Mouse (Mus musculus): ENCODE results near the gene Ccl2. TPM values are rescaled to one million over a fixed set of nuclear protein-coding genes. Genes with fewer than 3 reads are reported as not detected.

Gene Ccl2
- total RNA-seq (2015) (1.6 and 7.4 TPM in 2 replicates), total RNA-seq (2017) (1.1 and 2.5 TPM in 2 replicates)

DNA sequence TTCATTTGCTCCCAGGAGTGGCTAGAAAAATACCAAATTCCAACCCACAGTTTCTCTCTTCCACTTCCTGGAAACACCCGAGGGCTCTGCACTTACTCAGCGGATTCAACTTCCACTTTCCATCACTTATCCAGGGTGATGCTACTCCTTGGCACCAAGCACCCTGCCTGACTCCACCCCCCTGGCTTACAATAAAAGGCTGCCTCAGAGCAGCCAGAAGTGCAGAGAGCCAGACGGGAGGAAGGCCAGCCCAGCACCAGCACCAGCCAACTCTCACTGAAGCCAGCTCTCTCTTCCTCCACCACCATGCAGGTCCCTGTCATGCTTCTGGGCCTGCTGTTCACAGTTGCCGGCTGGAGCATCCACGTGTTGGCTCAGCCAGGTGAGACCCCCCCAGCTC lies at the start of gene Ccl2:
TSS of gene Ccl2 (plus strand) at position 216 of the 400 bp plus-strand sequence.
- ATAC-seq (replicated peaks; ENCODE audit: poor library complexity): peak; percentile 96

DNA sequence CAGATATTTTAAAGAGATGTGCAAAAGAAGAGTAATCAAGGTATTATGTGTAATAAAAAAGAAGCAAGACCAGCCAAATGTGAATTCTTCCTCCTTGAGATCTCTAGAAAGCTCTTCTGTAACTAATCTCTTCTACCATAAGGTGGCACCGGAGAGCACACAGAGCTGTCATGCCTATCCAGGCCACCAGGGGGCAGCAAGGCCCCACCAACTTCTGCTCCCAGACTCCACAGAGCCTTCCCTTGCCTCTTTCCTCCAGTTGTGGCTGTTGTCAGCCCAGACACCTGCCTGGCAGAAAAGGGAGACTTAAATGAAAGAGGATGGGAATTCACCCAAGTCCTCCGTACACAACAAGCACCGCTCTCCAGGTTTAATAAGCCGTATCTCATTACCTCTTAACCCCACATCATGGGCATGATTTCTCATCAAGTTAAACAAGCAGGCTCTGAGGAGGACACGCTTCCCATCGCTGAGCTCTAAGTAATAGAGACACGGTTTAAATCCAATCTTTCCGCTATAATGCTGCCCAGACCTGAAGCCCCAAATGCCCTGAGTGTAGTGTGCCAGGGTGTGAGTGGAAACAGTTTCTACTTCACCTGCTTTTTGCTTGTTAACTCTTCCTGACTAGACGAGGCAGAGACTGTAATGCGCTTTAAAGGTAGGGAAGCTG lies 39.1 kb upstream of the Ccl2 start:
- peak; percentile 96 for ATAC-seq (replicated peaks; ENCODE audit: poor library complexity)

DNA sequence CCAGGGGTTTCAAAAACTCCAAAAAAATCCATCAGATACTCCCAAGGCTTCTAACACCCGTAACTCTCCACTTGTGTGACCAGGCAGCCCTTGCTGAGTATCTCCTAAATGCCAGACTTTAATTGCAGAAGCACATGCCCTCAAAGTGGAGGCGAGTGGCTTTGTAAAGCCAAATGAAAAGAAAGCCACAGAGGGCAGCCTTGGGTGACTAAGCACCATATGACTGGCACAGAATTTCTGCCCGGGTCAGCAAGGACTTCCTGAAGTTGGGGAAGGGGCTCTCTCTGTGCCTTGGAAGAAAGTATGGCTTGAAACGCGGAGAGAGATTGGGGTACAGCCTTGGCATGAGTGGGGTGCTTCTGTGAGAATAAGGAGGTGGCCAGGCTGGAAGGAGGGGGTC lies 38.3 kb upstream of the Ccl2 start:
- ATAC-seq (replicated peaks; ENCODE audit: poor library complexity): no peak

DNA sequence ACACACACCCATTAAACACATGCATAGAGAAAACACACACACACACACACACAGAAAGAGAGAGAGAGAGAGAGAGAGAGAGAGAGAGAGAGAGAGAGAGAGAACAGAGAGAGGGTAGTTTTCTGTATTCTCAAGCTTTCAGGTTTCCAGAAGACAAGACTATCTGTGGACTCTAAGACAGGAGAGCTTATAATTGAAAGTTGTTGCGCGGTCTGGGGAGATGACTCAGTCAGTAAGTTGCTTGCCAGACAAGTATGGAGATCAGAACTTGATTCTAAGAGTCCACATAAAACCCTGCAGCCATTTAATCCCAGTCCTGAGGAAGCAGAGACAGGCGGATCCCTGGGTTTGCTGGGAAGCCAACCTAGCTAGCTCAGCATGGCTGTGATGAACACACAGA lies 36.7 kb upstream of the Ccl2 start:
- ATAC-seq (replicated peaks; ENCODE audit: poor library complexity): no peak

DNA sequence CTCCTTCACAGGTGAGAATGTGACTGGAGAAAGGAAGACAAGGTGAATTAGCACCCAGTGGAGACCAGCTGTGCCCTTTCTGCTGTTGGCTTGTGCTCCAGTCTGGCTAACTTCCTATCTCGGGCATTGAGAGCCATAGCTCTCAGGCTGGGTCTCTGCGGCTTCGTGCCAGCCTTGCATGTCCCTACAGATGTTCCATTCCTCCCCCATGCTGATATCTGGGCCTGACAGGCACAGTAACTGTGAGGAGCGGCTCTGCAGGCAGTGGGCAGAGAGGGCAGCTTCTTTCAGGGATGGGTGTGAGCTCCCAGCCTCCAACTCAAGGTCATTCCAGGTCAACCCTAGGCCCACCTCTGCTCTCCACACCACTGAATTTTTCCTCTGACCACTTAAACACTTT lies 35.9 kb upstream of the Ccl2 start:
- peak; percentile 54 for ATAC-seq (replicated peaks; ENCODE audit: poor library complexity)

DNA sequence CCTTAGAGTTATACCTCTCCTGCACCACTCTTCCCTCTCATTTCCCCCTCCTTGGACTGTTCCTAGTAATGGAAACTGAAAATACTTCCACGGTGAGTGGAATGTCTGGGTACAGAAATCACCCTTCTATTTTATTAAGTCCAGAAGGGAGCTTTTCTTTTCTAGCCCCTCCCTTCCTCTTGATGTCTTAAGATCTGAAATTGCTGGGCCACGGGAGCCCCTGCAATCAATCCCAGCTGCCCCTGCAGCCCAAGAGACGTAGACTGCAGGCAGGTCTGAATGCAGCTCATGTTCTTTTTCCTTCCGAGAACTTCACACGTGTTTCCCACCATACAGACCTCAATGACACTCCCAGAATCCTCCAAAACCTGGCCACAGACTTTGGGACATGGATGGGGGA lies 34.8 kb upstream of the Ccl2 start:
- no peak for ATAC-seq (replicated peaks; ENCODE audit: poor library complexity)

DNA sequence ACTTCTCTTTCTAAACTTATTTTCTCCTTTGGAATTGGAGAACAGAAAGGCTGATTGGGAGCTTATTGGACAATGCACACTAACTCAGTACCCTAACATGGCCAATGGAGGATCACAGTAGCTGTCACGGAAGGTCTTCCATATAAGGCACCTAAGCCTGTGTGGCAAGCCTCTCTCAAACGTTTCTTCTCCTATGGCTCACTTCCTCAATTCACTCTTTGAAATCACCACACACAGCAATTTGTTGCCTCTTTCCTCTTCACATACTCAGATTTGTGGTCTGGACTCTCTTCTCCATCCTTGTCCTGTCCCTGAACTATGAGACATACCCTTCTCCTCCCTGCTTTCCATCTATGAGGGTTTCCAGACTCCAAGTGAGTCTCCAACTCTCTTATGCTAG lies 30.6 kb upstream of the Ccl2 start:
- ATAC-seq (replicated peaks; ENCODE audit: poor library complexity): peak; percentile 74

DNA sequence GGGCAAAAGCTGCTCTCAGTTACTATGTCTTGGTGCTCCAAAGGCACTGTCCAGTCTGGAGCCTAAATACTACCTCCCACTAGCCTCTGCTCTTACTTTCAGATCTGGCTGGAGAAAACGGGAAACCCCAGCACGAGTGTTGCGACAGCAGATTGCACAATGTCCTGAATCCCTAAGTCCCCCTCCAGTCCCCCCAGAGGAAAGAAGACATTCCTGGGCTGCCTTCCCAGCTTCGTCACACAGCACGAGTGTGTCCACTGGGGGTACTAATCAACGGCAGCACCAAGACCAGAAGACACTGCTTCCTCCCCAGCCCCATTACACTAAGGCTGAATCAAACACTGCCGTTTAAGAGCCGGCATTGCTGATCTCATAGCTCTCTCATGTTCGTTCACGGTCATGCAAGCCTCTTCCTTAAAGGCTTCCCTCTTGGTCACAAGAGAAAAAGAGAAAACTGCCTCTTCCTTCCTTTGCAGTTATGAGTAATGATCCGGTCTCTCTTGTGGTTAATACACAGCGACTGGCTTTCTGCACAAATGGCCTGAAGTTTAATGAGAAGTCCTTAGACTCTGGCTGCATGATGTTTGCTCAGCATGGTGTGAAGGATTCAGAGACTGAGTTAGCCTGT lies 28.5 kb upstream of the Ccl2 start:
- peak; percentile 54 for ATAC-seq (replicated peaks; ENCODE audit: poor library complexity)

DNA sequence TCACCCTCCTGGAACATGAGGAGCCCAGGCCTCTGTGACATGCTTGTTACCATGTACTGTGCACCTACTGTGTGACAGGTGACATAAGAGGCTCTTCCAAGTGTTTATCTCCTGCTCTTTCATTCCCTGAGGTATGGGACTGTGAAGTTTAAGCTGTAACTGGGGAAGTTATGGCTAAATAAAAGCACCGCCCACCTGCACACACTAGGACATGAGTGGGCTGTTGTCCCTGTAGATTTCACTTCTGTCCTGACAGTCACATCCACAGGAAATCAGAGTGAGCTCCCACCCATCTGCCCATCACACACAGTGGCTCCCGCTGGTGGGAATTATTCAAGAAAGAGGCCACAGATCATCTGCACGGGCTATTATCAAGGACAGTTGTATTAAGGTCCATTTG lies 25.3 kb upstream of the Ccl2 start:
- no peak for ATAC-seq (replicated peaks; ENCODE audit: poor library complexity)

DNA sequence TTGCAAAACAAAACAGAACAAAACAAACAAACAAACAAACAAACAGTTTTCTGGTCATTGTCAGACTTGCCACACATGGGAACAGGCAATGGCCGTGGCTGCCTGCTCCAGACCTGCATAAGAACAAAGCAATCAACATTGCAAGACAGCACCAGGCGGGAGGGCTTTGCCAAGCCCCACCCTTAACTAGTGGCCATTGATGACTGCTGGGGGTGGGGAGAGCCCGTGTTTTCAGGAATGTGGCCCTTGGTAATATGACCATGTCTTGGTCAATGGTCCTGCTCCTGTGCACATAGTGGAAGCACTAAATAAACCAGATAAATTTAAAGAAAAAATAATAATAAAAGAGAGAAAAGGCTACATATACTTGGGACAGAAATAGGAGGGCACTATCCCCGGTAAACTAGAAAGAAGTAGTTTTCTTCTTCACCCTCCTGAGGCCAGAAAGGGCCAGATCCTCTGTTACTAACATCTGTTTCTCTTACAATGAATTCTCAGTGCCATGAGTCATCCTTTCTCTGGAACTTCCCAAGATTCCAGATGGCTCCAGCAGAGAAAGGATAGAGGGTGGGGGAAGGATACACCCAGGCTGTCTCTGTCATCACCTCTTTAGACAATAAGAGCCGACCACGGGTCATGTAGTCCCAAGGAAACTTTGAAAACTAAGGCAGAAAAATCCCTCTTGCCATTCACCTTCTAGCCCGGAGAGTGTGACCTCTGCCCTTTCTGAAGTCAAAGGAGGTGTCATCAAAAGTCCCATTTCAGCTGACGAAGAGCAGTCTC lies 23.8 kb upstream of the Ccl2 start:
- ATAC-seq (replicated peaks; ENCODE audit: poor library complexity): no peak

DNA sequence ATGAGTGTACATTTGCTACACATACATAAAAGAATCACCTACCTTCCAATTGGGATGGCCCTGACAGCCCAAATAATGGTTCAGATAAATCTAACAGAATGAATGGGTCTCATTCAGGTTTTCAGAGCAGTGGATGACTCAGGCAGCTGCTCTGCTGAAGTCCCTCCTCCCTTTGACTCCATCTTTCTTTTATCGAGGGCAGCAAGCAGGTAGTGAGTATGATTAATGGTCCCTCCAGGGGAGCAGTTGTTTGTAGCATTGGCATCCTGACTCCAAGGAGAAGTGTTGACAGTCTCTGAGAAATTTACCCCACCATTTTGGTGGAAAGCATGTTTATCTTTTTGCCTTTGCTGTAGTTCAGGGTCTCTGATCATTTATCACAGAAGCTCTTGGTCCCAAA lies 21.6 kb upstream of the Ccl2 start:
- no peak for ATAC-seq (replicated peaks; ENCODE audit: poor library complexity)

DNA sequence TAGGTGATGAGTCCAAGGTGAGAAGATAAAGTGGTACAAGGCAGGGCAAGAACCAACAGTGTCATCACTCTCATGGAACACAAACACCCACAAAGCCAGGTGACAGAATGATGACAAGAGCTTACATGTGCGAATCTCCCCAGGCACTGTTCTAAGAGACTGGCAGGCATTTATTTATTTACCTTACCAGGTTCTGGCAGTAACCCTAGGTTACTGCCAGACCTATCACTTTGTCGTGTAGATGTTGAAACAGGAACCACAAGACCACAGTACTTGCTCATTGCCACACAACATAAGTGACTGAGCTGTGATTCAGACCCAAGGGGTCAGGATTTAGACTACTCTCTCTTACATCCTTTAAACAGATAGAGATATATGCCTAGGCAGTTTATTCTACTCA lies 20.3 kb upstream of the Ccl2 start:
- peak; percentile 94 for ATAC-seq (replicated peaks; ENCODE audit: poor library complexity)

DNA sequence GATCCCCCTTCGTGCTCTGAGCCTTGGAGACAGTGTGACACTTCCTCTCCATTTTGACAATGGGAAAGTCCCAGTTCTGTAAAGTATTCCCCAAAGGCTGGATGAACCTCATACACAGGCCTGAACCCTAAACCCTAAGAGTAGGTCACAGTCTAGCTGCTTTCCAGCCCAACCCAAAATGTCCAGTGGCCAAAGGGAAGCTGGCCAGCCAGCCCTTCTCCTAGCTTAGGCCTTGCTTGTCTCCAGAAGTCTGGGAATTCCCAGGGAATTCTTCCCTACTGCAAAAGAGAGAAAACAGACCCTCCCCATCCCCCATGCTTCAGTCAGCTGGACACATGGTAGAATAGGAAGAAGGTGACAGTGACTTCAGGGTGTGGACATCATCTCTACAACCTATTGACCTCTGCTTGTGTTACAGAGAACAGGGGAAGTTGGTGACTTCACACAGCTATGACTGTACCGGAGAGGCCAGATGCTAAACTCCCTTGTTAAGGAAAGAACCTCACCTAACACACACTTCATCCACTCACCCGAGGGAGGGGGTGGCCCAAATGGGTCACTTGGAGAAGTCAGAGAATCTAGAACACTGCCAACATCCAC lies 19.1 kb upstream of the Ccl2 start:
- no peak for ATAC-seq (replicated peaks; ENCODE audit: poor library complexity)

DNA sequence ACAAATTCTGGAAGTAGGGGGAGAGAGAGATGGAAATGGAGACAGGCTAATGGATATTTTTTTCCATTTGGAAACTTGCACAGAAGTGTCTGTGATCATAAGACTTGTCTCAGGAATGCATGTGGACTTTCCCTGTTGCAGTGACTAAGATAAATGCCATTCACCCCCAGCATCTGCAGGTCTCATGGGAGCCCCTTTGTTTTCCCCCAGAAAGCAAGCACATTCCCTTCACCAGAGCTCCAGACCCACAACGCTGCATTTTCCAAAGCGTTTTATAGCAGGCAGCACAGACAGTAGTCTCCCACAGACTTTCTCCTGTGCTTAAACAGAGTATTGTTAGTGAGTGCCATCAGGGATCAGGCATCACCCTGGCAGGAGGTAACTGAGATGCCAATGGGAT lies 16.0 kb upstream of the Ccl2 start:
- ATAC-seq (replicated peaks; ENCODE audit: poor library complexity): no peak

DNA sequence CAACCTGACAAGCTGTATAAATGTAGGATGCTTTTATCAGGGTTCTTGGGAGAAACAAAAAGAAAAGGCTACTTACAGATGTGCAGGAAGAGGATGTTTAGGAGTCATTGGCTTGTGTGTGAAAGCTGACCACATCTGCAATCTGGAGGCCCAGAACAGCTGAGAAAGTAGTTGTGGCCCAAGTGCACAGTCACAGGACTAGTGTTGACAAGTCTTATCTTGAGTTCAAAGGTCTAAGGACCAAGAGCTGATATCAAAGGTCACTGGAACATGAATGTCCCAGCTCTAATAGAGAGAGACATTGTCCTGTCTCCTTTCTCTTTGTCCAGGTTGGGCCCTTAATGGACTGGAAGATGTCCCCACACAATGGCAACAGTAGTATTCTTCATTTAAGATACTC lies 15.6 kb upstream of the Ccl2 start:
- no peak for ATAC-seq (replicated peaks; ENCODE audit: poor library complexity)

DNA sequence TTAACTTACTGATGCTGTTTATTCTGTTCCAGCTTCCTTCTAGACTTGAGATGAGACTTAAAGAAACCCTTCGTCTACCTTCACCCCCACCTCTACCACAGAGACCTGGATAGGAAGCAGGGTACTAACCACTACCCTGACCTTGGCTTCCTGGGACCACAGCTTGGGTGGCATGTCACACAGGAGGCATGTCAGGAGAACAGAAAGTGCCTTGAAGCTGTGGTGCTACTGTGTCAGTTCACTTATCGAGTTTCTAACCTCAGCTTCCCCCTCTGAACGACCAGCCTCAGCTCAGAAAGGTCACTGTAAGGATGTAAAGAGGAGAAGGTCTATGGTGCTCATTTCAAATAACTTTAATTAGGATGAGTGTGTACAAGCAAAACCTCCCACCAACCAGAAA lies 14.0 kb upstream of the Ccl2 start:
- peak; percentile 42 for ATAC-seq (replicated peaks; ENCODE audit: poor library complexity)

DNA sequence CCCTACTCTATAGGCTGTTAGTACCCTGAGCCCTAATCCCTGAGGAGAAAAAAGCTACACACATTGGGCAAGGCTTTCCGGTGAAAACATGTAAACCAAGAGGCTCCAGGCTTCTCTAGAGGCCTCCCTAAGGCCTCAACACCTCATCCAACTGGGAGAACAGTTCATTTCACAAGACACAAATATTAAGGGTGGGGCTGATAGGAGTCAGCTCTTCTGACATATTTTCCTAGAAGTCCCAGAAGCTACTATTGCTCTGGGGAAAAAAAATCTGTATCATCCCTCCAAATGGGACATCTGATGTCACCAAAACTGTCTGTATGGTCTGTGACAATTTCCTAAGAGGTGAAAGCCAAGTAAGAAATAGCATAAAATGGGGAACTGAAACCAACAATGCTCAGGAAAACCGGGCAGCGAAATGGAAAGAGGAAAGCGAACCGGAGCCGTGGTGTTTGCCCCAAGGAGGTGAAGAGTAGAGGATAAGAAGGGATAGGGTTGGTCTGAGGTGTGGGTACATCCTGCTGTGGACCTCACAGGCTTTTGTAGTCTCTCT lies 12.8 kb upstream of the Ccl2 start:
- peak; percentile 70 for ATAC-seq (replicated peaks; ENCODE audit: poor library complexity)

DNA sequence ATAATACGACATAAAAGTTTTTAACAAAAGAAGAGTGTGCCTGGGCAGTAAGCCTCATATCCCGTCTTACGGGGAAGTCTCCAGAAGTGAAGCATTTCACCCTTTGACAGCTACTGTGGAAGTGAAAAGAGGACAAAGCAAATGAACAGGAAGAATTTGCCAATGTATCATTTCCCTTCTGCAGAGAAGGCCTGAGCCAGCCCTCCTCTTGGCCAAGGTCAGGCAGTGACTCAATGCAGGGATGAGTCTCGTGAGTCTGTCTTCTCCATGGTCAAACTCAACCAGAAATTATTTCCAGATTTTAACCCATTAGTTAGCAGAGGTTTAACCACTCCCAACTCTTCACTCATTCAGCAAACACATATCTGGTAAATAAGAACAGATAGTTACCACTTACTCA lies 11.6 kb upstream of the Ccl2 start:
- ATAC-seq (replicated peaks; ENCODE audit: poor library complexity): peak; percentile 76

DNA sequence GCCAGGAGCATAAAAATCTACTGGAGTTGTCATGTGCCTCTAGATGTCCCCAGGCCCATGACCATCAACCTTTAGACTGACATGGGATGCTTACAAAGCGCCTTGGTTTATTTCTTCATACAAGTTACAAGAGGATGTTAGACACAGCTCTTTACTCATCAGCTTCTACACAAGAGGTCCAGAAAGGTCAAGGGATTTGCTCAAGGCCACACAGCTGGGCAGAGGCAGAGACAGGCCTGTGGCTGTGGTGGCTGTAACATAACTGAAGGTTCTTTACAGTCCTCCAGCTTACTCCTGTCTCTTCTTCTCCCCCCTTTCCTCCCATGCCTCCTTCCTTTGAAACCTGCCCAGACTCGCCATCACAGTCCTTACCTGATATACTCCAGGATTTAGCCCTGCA lies 5.2 kb upstream of the Ccl2 start:
- ATAC-seq (replicated peaks; ENCODE audit: poor library complexity): no peak

DNA sequence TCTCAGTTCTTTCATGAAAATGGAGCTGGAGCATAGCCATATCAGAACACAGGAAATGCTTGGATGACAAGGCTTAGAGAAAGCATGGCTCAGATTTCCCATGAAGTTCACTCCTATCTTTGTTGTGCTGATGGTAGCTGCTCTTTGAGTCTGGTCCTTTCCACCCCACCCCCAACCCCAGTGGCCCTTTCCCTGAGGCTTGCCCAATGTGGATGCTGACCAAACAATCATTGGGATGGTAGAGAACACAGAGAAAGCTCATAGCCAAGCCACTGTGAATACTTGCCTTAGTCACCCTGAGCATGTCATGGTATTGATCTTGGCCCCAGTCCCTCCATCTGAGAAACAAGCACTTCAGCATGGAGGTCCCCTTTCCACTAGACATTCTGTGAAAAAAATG lies 3.2 kb upstream of the Ccl2 start:
- no peak for ATAC-seq (replicated peaks; ENCODE audit: poor library complexity)

DNA sequence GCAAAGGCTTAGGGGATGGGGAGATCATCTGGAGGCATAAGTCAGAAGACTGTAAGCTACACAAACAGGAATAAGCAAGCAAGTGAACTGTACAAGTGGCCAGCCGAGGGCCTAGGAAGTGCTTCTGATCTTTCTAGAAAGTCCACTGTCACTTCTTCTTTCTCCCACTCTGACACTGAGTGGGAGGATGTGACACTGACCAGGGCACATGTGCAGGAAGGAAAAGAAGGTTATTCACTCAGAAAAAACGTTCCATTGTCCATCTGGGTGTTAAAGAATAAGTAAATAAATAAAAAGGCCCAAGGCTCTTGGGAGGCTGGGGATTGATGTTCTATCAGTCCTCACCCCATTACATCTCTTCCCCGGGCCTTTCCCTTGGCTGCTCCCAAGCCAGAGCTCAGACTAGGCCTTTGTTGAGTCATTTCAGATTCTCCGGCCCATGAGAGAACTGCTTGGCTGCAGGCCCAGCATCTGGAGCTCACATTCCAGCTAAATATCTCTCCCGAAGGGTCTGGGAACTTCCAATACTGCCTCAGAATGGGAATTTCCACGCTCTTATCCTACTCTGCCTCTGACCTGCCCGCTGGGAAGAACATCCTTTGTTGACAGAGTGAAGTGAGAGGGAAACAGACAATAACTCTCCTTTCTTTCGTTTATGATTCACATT lies 2.6 kb upstream of the Ccl2 start:
- no peak for ATAC-seq (replicated peaks; ENCODE audit: poor library complexity)
